Mouse (Mus musculus) mammary gland, adult 2 months (tissue): ENCODE measurements around the gene Cldn34d. TPM values are rescaled to one million over a fixed set of nuclear protein-coding genes. Genes with fewer than 3 reads are reported as not detected.

ENCODE experiments used
- polyA plus RNA-seq: library from polyadenylated mRNA; depleted of rRNA; stranded (reverse); fragments of >200 nt; gene quantifications from 2 replicates; pipeline ENCODE4 v1.2.3, GENCODE M21; 2012; ENCODE audit warnings: low replicate concordance; rRNA removed

Gene Cldn34d
- polyA plus RNA-seq = not detected in 2 replicates

GRCm38 (mm10) chrX:76602824-76603223 is at the start of gene Cldn34d:
Gene Cldn34d, minus strand, starts transcription at chrX:76602924.

Other genes starting within 250 kb of the Cldn34d start
- gene Cldn34b4, start 209.6 kb downstream of the Cldn34d start, polyA plus RNA-seq = not detected in 2 replicates